Mouse (Mus musculus) kidney, adult 9 months (tissue): Measurements from ENCODE around the gene Mlxip.

Source experiments
- DNase-seq: peaks from one replicate; pipeline ENCODE4 v3.0.0; 2022

Mlxip gene

GRCm38 (mm10) chr5:123382686-123383085 lies 11.9 kb upstream of the Mlxip start:
- DNase-seq: no peak

DNA sequence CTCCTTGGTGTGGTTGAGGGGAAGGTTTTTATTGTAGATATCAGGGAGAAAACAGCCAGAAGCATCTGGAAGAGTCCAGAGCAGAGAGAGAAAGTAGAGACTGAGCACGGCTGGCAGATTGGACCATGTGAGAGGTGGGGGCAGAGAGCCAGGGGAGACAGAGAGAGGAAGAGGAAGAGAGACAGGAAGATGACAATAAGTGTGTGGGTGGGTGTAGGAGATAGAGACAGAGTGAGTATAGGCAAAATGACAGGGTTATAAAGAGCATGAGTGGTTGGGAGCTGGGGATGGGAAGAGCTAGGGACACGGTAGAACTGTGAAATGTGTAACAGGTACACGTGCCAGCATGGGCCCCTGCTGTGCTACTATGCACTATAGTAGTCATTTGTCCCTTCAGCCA lies 6.1 kb upstream of the Mlxip start:
- no peak for DNase-seq

DNA sequence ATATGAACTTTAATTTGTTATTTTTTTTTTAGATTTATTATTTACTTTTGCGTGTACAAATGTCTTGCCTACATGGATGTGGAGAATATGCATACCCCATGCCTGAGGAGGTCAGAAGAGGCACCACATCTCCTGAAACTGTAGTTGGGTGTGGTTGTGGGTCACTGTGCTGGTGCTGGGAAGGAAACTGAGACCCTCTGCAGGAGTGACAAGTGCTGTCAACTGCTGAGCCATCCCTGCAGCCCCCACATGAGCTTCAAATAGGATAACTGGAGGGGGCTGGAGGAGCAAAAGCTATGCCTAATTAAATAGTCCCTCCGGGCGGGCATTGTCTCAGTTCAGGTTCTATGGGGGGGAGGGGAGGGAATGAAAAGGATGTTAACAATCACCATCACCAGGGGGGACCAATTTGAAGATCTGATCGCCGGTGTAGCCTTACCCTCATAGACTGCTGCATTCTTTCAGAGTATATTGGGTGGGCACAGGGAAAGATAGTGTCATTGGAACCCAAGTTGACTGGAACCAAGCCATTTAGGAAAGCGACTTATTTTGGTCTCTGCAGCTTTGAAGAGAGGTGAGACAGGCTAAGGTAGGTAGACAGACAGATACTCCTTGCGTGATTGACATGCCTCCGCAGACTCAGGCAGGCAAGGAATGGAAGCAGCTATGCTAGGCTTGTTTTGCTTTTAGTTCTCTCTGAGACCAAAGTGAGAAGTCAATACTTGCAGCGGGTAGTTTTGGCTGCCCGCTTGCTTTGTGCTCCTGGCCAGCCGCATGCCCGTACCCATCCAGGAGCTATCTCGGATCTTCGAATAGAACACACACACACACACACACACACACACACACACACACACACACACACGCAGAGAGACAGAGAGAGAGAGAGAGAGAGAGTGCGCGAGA lies 3.8 kb upstream of the Mlxip start:
- DNase-seq: no peak

- DNase-seq: no peak
Measured at GRCm38 (mm10) chr5:123391442-123391809, 3.2 kb upstream of the Mlxip start.

GRCm38 (mm10) chr5:123393786-123394302 lies 754 bp upstream of the Mlxip start:
- no peak for DNase-seq

- peak; percentile 41 for DNase-seq
Measured at GRCm38 (mm10) chr5:123394957-123395881, 621 bp downstream of the Mlxip start.

DNA sequence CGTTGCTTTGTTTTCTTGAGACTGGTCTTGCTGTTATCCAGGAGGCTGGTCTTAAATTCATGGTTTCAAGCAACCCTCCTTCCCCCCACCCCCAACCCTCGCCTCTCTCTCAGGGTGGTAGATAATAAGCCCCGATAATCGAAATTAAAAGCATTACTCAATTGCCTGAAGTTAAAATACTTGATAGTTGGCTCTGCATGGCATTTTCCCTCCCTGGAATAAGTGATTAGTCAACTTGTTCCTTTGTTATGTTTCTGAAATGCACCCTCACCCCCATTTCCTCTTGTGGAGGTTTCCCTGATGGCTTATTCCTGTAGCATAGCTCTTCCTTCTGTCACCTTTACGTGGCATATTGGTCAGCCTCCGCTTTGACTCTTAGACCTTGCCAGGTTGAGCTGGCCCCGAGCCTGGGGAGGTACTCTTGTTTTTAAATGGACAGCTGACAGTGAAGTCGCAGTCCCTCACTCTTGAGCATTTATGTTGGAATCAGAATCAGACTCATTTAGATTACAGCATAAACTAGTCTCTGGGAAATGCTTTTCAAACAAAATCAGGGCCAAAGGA lies 2.4 kb downstream of the Mlxip start:
- no peak for DNase-seq

DNA sequence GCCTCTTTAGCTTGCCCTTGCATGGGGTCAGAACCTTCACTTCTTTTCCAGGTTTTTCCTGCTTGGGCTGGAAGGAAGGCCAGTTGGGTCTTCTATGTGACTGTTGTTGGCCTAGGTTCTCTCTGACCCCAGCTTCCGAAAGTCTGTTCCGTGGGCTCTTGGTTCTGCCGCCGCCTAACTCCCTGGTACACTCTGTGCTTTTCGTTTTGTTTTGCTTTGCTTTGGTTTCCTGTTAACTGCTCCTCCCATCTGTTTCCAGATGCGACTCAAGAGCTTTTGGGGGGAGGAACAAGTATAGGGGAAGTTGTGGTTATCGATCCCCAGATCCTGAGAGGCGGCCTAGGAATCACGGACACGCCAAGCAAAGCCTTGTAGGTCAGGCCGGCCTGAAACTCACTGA lies 3.2 kb downstream of the Mlxip start:
- peak; percentile 48 for DNase-seq

GRCm38 (mm10) chr5:123398856-123399498 lies 4.4 kb downstream of the Mlxip start:
- DNase-seq: no peak

DNA sequence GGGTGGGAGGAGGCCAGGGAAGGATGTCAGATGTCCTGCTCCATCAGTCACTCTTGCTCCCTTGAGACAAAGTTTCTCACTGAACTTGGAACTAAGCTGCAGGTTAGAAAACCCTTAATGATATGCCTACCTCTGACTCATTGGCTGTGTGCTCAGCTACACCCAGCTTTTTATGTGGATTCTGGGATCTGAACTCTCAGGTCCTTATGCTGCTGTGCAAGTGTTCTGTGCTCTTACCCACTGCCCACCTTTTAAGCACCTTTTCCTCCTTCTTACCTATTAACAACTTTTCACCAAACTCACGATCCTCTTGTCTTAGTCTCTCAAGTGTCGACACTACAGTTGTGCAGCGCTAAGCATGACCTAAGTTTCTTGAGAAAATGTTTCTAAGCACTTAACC lies 9.9 kb downstream of the Mlxip start:
- DNase-seq: no peak

GRCm38 (mm10) chr5:123406952-123407351 lies 12.4 kb downstream of the Mlxip start:
- no peak for DNase-seq

DNA sequence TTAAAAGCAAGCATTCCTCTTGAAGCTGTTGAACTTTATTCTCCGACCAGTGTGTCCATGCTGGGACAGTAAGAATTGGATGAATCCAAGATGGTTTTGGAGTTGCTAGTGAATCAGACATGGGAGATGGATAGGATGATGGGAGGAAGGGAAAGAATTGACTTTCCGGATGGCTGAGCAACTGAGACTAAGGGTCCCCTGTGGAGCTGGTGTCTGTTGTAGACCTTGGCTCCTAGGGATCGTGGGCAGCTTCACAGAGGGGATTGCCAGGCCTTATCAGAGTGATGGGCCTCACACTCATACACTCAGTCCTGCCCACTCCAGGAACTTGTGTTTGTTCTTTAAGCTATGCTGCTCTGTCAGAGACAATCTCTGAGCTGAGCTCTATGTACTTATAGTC lies 13.6 kb downstream of the Mlxip start:
- no peak for DNase-seq

GRCm38 (mm10) chr5:123412193-123412592 lies 17.6 kb downstream of the Mlxip start:
- DNase-seq: no peak

DNA sequence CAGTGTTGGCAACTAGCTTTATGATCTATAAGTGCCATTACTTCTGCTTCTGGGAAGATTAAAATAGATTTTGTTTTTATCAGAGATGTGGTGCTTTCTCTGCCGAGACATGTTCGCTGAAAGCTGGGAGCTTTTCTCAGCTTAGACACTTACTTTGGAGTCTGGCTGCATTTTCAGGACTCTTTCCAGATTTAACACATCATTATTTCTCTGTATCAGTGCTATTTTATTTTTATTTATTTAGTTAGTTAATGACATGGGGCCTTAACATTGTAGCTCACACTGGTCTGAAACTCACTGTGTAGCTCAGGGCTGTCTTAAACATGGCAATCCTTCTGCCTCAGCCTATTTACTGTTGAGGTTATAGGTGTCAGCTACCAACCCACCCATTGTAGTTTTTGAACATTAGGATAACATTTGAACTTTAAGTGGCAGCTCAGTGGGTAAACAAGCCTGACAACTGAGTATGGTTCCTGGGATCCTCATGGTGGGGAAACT lies 19.3 kb downstream of the Mlxip start:
- DNase-seq: no peak

DNA sequence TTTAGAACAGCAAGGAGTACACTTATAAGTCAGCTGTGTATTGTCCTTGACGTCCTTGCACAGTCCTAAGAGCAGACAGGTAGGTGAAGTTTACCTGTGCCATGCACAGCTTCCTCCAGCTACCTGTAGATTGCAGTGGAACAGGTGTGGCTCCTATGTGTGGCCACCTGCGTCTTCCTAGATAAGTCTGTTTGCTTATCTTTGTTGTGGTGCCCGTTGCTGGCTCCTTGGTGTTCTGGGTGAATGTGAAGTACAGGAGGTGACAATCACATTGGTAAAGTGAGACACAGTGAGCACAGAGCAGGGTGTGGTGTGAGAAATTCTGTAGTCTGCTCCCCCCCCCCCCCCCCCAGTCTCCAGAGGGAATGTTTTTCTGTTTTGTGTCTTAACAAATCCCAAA lies 21.6 kb downstream of the Mlxip start:
- no peak for DNase-seq

DNA sequence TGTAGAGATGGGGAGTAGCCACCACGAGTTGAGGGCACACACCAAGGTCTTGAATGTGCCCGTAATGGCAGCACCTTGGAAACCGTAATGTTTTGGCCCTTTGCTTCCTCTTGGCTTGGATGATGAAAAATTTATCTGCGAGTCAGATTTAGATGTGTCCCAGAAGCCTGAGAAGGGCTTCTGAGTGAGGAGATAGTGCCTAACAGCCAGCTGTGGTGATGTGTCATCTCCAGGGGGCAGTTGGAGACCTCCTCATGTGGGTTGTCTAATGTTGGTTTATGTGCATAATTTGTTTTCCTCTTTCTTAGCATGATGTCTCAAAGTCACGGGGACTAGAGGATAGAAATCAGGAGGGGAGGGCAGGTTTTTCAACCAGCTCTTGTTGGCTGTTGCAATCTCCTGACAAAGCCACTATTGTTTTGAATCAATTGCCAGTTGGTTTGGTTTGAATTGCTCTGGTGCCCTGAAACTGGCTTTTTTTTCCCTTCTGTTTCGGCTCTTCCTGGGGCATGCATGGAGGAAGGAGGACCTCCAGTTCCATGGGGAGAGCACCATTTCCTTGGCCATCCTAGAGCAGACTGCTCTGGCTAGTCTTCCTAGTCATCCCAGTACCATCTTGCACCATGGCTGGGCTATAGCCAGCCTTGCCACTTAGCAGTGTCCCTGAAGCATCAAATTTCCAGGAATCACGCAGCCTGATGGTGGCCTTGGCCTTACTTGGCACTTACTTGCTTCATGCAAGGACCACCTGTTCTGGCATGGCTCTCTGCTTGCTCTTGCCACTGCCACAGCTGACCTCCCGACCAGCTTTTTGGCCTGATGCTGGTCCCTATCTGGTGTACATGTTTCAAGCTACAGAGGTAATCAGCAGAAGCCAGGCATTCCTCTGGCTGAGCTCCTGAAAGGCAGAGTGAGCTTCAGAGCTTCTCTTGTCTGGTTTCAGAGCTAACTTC lies 22.2 kb downstream of the Mlxip start:
- DNase-seq: no peak

DNA sequence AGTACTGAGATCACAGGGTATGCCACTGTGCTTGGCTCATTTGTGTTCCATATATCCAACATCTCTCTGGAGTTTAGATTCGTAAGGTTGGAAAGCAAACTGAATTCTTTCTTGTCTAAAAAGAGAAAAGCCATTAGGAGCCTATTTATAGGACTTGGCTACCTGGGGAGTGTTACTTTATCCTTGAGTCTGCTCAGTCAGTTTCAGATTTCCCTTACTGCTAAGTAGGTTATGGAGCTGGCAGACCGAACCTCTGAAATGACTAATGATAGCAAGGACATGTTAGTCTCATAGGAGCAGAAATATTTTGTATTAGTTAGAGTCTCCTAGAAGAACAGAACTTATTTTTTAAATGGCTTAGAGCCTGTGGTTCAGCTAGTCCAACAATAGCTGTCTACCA lies 29.3 kb downstream of the Mlxip start:
- DNase-seq: no peak

DNA sequence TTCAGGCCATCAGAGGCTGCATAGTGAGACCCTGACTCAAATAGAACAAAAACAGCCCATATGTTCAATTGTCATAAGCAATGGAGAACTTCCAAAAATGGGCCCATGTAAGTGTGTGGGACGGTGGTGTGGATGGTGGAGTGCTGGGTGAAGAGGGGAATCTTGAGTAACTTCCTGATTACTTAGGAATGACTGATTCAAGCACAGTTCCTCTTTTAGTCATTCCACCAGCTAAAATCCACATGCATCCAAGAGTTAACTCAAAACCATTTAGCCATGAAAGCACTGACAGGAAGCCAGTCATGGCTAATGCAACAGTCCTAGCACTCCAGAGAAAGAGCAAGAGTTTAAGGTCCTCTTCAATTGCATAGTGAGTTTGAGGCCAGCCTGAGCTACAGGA lies 33.0 kb downstream of the Mlxip start:
- DNase-seq: no peak

DNA sequence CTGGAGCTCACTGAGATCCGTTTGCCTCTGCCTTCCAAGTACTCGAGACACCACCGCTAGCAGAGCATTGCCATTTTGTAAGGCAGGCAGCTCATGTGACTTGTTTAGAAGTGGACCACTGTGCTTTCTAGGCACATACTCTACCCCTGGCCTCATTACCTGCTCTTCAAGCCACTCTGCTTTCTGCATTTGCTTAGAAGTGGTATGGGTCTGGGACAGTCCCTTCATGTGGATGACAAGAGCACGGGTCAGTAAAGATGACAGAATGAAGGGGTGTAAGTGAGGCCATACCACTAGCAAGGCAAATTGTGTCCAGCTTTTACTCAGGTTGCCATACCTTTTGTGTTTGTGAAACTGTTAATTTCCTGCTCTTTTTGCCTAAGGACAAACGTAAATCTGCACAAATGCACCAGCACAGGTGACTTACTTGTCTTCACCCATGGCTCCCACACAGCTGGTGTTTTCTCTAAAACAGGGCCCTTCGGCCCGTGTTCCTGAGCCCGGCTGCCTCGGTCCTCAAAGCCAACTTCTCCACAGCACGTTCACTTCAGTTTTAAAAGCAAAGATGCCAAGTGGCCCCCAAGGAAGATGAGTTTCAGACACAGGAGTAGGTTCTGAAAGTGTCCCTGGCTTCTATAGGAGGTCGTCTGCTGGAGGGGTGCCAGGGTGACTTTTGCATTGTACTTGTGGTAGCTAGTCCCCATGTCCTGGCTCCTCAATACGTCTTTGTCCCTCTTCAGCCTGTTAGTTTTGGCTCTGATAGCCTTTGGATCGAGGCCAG lies 37.1 kb downstream of the Mlxip start:
- DNase-seq: peak; percentile 68

GRCm38 (mm10) chr5:123432305-123432874 lies 37.8 kb downstream of the Mlxip start:
- DNase-seq: no peak
